Mouse (Mus musculus): Measurements from ENCODE around the gene Sbno1. TPM values are rescaled to one million over a fixed set of nuclear protein-coding genes. Genes with fewer than 3 reads are reported as not detected.
A peak's percentile ranks its signal among the peaks of the same experiment; 100 is the strongest.

Gene Sbno1
- polyA plus RNA-seq, 2 experiments: 43.0 to 65.1 TPM

- WGBS: 0% methylated on average over 28 of the region's 30 CpGs
- peak overlapping the region; percentile 72; the same call in 1 of the 2 replicates for H3K27ac ChIP-seq (replicated peaks; ENCODE audit: low read depth, low read length)
- TF ChIP-seq POLR2A (IDR thresholded peaks at IDR 0.05; ENCODE audit: borderline replicate concordance, extremely low read depth, insufficient read depth, insufficient read length): no peak
- peak; percentile 29 for ATAC-seq (ENCODE audit: low FRiP score, low read depth)
- H3K4me2 ChIP-seq (replicated peaks; ENCODE audit: low read depth, low read length, severe bottlenecking): peak overlapping the region; percentile 81
- DNase-seq (ENCODE audit: low spot score): peak; percentile 63
- 0 out of 2 replicates have a peak, but pooled peaks cover 11% of the 10 kb centered on the region for H3K4me1 ChIP-seq (ENCODE audit: control insufficient read depth, insufficient read depth, low read length)
- H3K27me3 ChIP-seq (ENCODE audit: control insufficient read depth, insufficient read depth, low read length): no peaks in the 10 kb centered on the region
- H3K4me3 ChIP-seq (replicated peaks; ENCODE audit: low read length): peak overlapping the region; percentile 73
- H3K9me3 ChIP-seq (ENCODE audit: control insufficient read depth, low read length): no peaks in the 10 kb centered on the region
- H3K9ac ChIP-seq (ENCODE audit: low read depth, low read length, severe bottlenecking): peak overlapping the region; percentile 58
- no peaks in the 10 kb centered on the region for H3K36me3 ChIP-seq (ENCODE audit: control insufficient read depth, insufficient read depth, low read length)
Observed at GRCm38 (mm10) chr5:124440094-124440701, 14.4 kb upstream of the Sbno1 start.

- Histone ChIP-seq H3K9me3 (ENCODE audit: control insufficient read depth, low read length) (no peaks in the 10 kb centered on the region), H3K4me2 (replicated peaks; ENCODE audit: low read depth, low read length, severe bottlenecking) (peak within 1 kb of the TSS; percentile 81), H3K27me3 (ENCODE audit: control insufficient read depth, insufficient read depth, low read length) (no peaks in the 10 kb centered on the region), H3K27ac (replicated peaks; ENCODE audit: low read depth, low read length) (peak within 1 kb of the TSS; percentile 72; the same call in 1 of the 2 replicates), H3K4me1 (ENCODE audit: control insufficient read depth, insufficient read depth, low read length) (0 out of 2 replicates have a peak, but pooled peaks cover 7% of the 10 kb centered on the region), H3K9ac (ENCODE audit: low read depth, low read length, severe bottlenecking) (peak within 1 kb of the TSS; percentile 58), H3K36me3 (ENCODE audit: control insufficient read depth, insufficient read depth, low read length) (no peaks in the 10 kb centered on the region), H3K4me3 (replicated peaks; ENCODE audit: low read length) (peak within 1 kb of the TSS; percentile 73)
- DNase-seq (ENCODE audit: low spot score) (peak; percentile 97), ATAC-seq (ENCODE audit: low FRiP score, low read depth) (peak; percentile 99)
- 1% methylated on average over 34 of the region's 34 CpGs for WGBS
- 0 out of 2 replicates have a peak, but pooled peaks have one; percentile 26 for TF ChIP-seq POLR2A (IDR thresholded peaks at IDR 0.05; ENCODE audit: borderline replicate concordance, extremely low read depth, insufficient read depth, insufficient read length)
Observed at GRCm38 (mm10) chr5:124439447-124440093, 13.8 kb upstream of the Sbno1 start, which contains the start of gene Kmt5a. Kmt5a (plus strand) TSS chr5:124439930.

- no peak overlapping the region for H3K27ac ChIP-seq (replicated peaks; ENCODE audit: low read depth, low read length)
- no peaks in the 10 kb centered on the region for H3K9me3 ChIP-seq (ENCODE audit: control insufficient read depth, low read length)
- ATAC-seq (ENCODE audit: low FRiP score, low read depth): no peak
- no peak for DNase-seq (ENCODE audit: low spot score)
- H3K27me3 ChIP-seq (ENCODE audit: control insufficient read depth, insufficient read depth, low read length): no peaks in the 10 kb centered on the region
- H3K4me1 ChIP-seq (ENCODE audit: control insufficient read depth, insufficient read depth, low read length): 0 out of 2 replicates have a peak, but pooled peaks cover 7% of the 10 kb centered on the region
- WGBS: 72% methylated on average over 5 of the region's 5 CpGs
- peak overlapping the region; percentile 81; the same call in 1 of the 2 replicates for H3K4me2 ChIP-seq (replicated peaks; ENCODE audit: low read depth, low read length, severe bottlenecking)
- no peak for TF ChIP-seq POLR2A (IDR thresholded peaks at IDR 0.05; ENCODE audit: borderline replicate concordance, extremely low read depth, insufficient read depth, insufficient read length)
- no peak overlapping the region for H3K9ac ChIP-seq (ENCODE audit: low read depth, low read length, severe bottlenecking)
- peak overlapping the region; percentile 73 for H3K4me3 ChIP-seq (replicated peaks; ENCODE audit: low read length)
- H3K36me3 ChIP-seq (ENCODE audit: control insufficient read depth, insufficient read depth, low read length): no peaks in the 10 kb centered on the region
Observed at GRCm38 (mm10) chr5:124438746-124439145, 12.9 kb upstream of the Sbno1 start.

- WGBS: 88% methylated on average over 5 of the region's 5 CpGs
- Histone ChIP-seq H3K27me3 (ENCODE audit: control insufficient read depth, insufficient read depth, low read length) (no peaks in the 10 kb centered on the region), H3K9me3 (ENCODE audit: control insufficient read depth, low read length) (no peaks in the 10 kb centered on the region), H3K4me1 (ENCODE audit: control insufficient read depth, insufficient read depth, low read length) (0 out of 2 replicates have a peak, but pooled peaks cover 7% of the 10 kb centered on the region), H3K9ac (ENCODE audit: low read depth, low read length, severe bottlenecking) (no peak overlapping the region), H3K4me2 (replicated peaks; ENCODE audit: low read depth, low read length, severe bottlenecking) (no peak overlapping the region), H3K27ac (replicated peaks; ENCODE audit: low read depth, low read length) (no peak overlapping the region), H3K36me3 (ENCODE audit: control insufficient read depth, insufficient read depth, low read length) (no peaks in the 10 kb centered on the region), H3K4me3 (replicated peaks; ENCODE audit: low read length) (no peak overlapping the region)
- no peak for DNase-seq (ENCODE audit: low spot score)
- ATAC-seq (ENCODE audit: low FRiP score, low read depth): no peak
- no peak for TF ChIP-seq POLR2A (IDR thresholded peaks at IDR 0.05; ENCODE audit: borderline replicate concordance, extremely low read depth, insufficient read depth, insufficient read length)
Observed at GRCm38 (mm10) chr5:124438229-124438628, 12.4 kb upstream of the Sbno1 start.

GRCm38 (mm10) chr5:124433048-124433447, 7.2 kb upstream of the Sbno1 start:
- no peak for TF ChIP-seq POLR2A (IDR thresholded peaks at IDR 0.05; ENCODE audit: borderline replicate concordance, extremely low read depth, insufficient read depth, insufficient read length)
- Histone ChIP-seq H3K4me1 (ENCODE audit: control insufficient read depth, insufficient read depth, low read length) (no peaks in the 10 kb centered on the region), H3K27me3 (ENCODE audit: control insufficient read depth, insufficient read depth, low read length) (no peaks in the 10 kb centered on the region), H3K9ac (ENCODE audit: low read depth, low read length, severe bottlenecking) (no peak overlapping the region), H3K9me3 (ENCODE audit: control insufficient read depth, low read length) (no peaks in the 10 kb centered on the region), H3K4me2 (replicated peaks; ENCODE audit: low read depth, low read length, severe bottlenecking) (no peak overlapping the region), H3K27ac (replicated peaks; ENCODE audit: low read depth, low read length) (no peak overlapping the region), H3K4me3 (replicated peaks; ENCODE audit: low read length) (no peak overlapping the region), H3K36me3 (ENCODE audit: control insufficient read depth, insufficient read depth, low read length) (no peaks in the 10 kb centered on the region)
- no peak for DNase-seq (ENCODE audit: low spot score)
- WGBS: 76% methylated on average over 2 of the region's 2 CpGs
- ATAC-seq (ENCODE audit: low FRiP score, low read depth): no peak

All from limb, embryonic 14.5 days (tissue).